Mouse (Mus musculus) lung, embryonic 15.5 days (tissue): ENCODE results near the gene Myo18b. TPM values are rescaled to one million over a fixed set of nuclear protein-coding genes. Genes with fewer than 3 reads are reported as not detected.

ENCODE experiments used
- ATAC-seq: fragments of 200-750 bp; cut with Nextera tagmentation; 2 replicates; pipeline ENCODE4 v1.8.0; 2017; ENCODE audit warnings: moderate number of reproducible peaks, borderline replicate concordance; ENCODE audit not compliant: low FRiP score, low TSS enrichment; ENCODE audit errors: extremely low read depth
- H3K27ac ChIP-seq: fragments of 300-500 bp; sonication (generic); 2 replicates; pipeline ENCODE4 v1.5.1; 2015; ENCODE audit warnings: moderate library complexity, mild to moderate bottlenecking, inconsistent platforms
- H3K27me3 ChIP-seq: fragments of 300-500 bp; sonication (generic); 2 replicates; pipeline ENCODE4 v1.6.1; 2015; ENCODE audit warnings: inconsistent platforms
- H3K36me3 ChIP-seq: fragments of 300-500 bp; sonication (generic); 2 replicates; pipeline ENCODE4 v1.6.1; 2015; ENCODE audit warnings: inconsistent platforms
- H3K4me1 ChIP-seq: fragments of 300-500 bp; sonication (generic); 2 replicates; pipeline ENCODE4 v1.6.1; 2015; ENCODE audit warnings: inconsistent platforms
- H3K4me2 ChIP-seq: fragments of 300-500 bp; sonication (generic); 2 replicates; pipeline ENCODE4 v1.6.1; 2015; ENCODE audit warnings: inconsistent platforms, mild to moderate bottlenecking, moderate library complexity
- H3K4me3 ChIP-seq: fragments of 300-500 bp; sonication (generic); 2 replicates; pipeline ENCODE4 v1.5.1; 2015; ENCODE audit warnings: mild to moderate bottlenecking, inconsistent platforms
- H3K9ac ChIP-seq: fragments of 300-500 bp; sonication (generic); 2 replicates; pipeline ENCODE4 v1.6.1; 2015; ENCODE audit warnings: inconsistent platforms
- H3K9me3 ChIP-seq: fragments of 300-500 bp; sonication (generic); 2 replicates; pipeline ENCODE4 v1.6.1; 2016; ENCODE audit warnings: inconsistent platforms
- WGBS: fragments of 180-500 bp; shearing (Covaris S2); methylation state at CpG from one replicate; pipeline ENCODE4 v1.1.7; 2015; 5-methylcytosine and 5-hydroxymethylcytosine counted together
- polyA plus RNA-seq: library from polyadenylated mRNA; unstranded; fragments of >200 nt; fragmentation: Nextera tagmentation; extraction: Ambion mirVana; gene quantifications from 2 replicates; pipeline ENCODE4 v1.2.1, GENCODE M21; 2015

The Myo18b gene
- polyA plus RNA-seq, 1 experiment from 2014 or later: 1.3 TPM

- Histone ChIP-seq H3K4me3 (no peak overlapping the region), H3K36me3 (no peaks in the 10 kb centered on the region), H3K27me3 (no peaks in the 10 kb centered on the region; the same call in 1 of the 2 replicates), H3K27ac (no peak overlapping the region), H3K4me2 (no peak overlapping the region), H3K9me3 (no peaks in the 10 kb centered on the region), H3K9ac (no peak overlapping the region), H3K4me1 (no peaks in the 10 kb centered on the region; the same call in 1 of the 2 replicates)
- WGBS: 30% methylated on average over 6 of the region's 6 CpGs
- ATAC-seq: no peak
These were observed 52.4 kb downstream of the Myo18b start for GRCm38 (mm10) chr5:112843676-112844257.

- no peak overlapping the region for H3K4me2 ChIP-seq
- H3K9ac ChIP-seq: no peak overlapping the region
- H3K27ac ChIP-seq: no peak overlapping the region
- H3K9me3 ChIP-seq: no peaks in the 10 kb centered on the region
- no peaks in the 10 kb centered on the region for H3K27me3 ChIP-seq
- 78% methylated on average over 5 of the region's 5 CpGs for WGBS
- no peak overlapping the region for H3K4me3 ChIP-seq
- H3K36me3 ChIP-seq: no peaks in the 10 kb centered on the region
- no peak for ATAC-seq
- H3K4me1 ChIP-seq: no peaks in the 10 kb centered on the region
These were observed 53.5 kb downstream of the Myo18b start for GRCm38 (mm10) chr5:112842696-112843095.

GRCm38 (mm10) chr5:112841850-112842249 is 54.3 kb downstream of the Myo18b start:
- H3K36me3 ChIP-seq: no peaks in the 10 kb centered on the region
- 46% methylated on average over 6 of the region's 6 CpGs for WGBS

GRCm38 (mm10) chr5:112834896-112835295 is 61.3 kb downstream of the Myo18b start:
- Histone ChIP-seq H3K27me3 (no peaks in the 10 kb centered on the region), H3K9ac (no peak overlapping the region), H3K9me3 (no peaks in the 10 kb centered on the region), H3K4me1 (no peaks in the 10 kb centered on the region), H3K4me2 (no peak overlapping the region), H3K27ac (no peak overlapping the region), H3K4me3 (no peak overlapping the region), H3K36me3 (no peaks in the 10 kb centered on the region)
- ATAC-seq: no peak

More at GRCm38 (mm10) chr5:112841850-112842249, 54.3 kb downstream of the Myo18b start:
- Histone ChIP-seq H3K4me2 (no peak overlapping the region), H3K4me3 (no peak overlapping the region), H3K4me1 (no peaks in the 10 kb centered on the region), H3K27ac (no peak overlapping the region), H3K9ac (no peak overlapping the region), H3K9me3 (no peaks in the 10 kb centered on the region), H3K27me3 (no peaks in the 10 kb centered on the region)
- no peak for ATAC-seq

GRCm38 (mm10) chr5:112833866-112834265 is 62.3 kb downstream of the Myo18b start:
- Histone ChIP-seq H3K27ac (no peak overlapping the region), H3K9ac (no peak overlapping the region), H3K36me3 (no peaks in the 10 kb centered on the region), H3K4me1 (no peaks in the 10 kb centered on the region), H3K27me3 (no peaks in the 10 kb centered on the region), H3K9me3 (no peaks in the 10 kb centered on the region), H3K4me3 (no peak overlapping the region), H3K4me2 (no peak overlapping the region)
- 72% methylated on average over 11 of the region's 11 CpGs for WGBS
- ATAC-seq: no peak

GRCm38 (mm10) chr5:112825091-112825794 is 70.9 kb downstream of the Myo18b start:
- Histone ChIP-seq H3K27ac (no peak overlapping the region), H3K9ac (no peak overlapping the region), H3K36me3 (no peaks in the 10 kb centered on the region), H3K27me3 (no peaks in the 10 kb centered on the region), H3K4me1 (no peaks in the 10 kb centered on the region), H3K4me2 (no peak overlapping the region), H3K4me3 (no peak overlapping the region), H3K9me3 (no peaks in the 10 kb centered on the region)
- no peak for ATAC-seq
- 68% methylated on average over 12 of the region's 12 CpGs for WGBS

GRCm38 (mm10) chr5:112824376-112824775 is 71.8 kb downstream of the Myo18b start:
- Histone ChIP-seq H3K27ac (no peak overlapping the region), H3K27me3 (no peaks in the 10 kb centered on the region), H3K4me3 (no peak overlapping the region), H3K9ac (no peak overlapping the region), H3K9me3 (no peaks in the 10 kb centered on the region), H3K4me1 (no peaks in the 10 kb centered on the region), H3K4me2 (no peak overlapping the region), H3K36me3 (no peaks in the 10 kb centered on the region)
- WGBS: 30% methylated on average over 13 of the region's 13 CpGs
- ATAC-seq: no peak

GRCm38 (mm10) chr5:112822426-112822825 is 73.7 kb downstream of the Myo18b start:
- no peaks in the 10 kb centered on the region for H3K36me3 ChIP-seq
- WGBS: 59% methylated on average over 3 of the region's 3 CpGs
- no peak overlapping the region for H3K4me3 ChIP-seq
- H3K27ac ChIP-seq: no peak overlapping the region
- no peaks in the 10 kb centered on the region for H3K27me3 ChIP-seq
- H3K9ac ChIP-seq: no peak overlapping the region
- H3K4me1 ChIP-seq: no peaks in the 10 kb centered on the region
- ATAC-seq: no peak
- H3K4me2 ChIP-seq: no peak overlapping the region
- no peaks in the 10 kb centered on the region for H3K9me3 ChIP-seq

- Histone ChIP-seq H3K4me2 (no peak overlapping the region), H3K4me1 (no peaks in the 10 kb centered on the region), H3K27ac (no peak overlapping the region), H3K4me3 (no peak overlapping the region), H3K27me3 (no peaks in the 10 kb centered on the region), H3K36me3 (no peaks in the 10 kb centered on the region), H3K9ac (no peak overlapping the region), H3K9me3 (no peaks in the 10 kb centered on the region)
- no peak for ATAC-seq
- WGBS: 67% methylated on average over 7 of the region's 7 CpGs
These were observed 81.1 kb downstream of the Myo18b start for GRCm38 (mm10) chr5:112815051-112815450.

GRCm38 (mm10) chr5:112807629-112808028 is 88.5 kb downstream of the Myo18b start:
- Histone ChIP-seq H3K9me3 (no peaks in the 10 kb centered on the region), H3K4me3 (no peak overlapping the region), H3K36me3 (no peaks in the 10 kb centered on the region), H3K27me3 (no peaks in the 10 kb centered on the region), H3K9ac (no peak overlapping the region), H3K4me1 (no peaks in the 10 kb centered on the region), H3K27ac (no peak overlapping the region), H3K4me2 (no peak overlapping the region)
- WGBS: 86% methylated on average over 4 of the region's 4 CpGs
- no peak for ATAC-seq

- 64% methylated on average over 7 of the region's 7 CpGs for WGBS
- no peak overlapping the region for H3K27ac ChIP-seq
- H3K4me3 ChIP-seq: no peak overlapping the region
- ATAC-seq: no peak
- H3K4me2 ChIP-seq: no peak overlapping the region
- no peaks in the 10 kb centered on the region for H3K9me3 ChIP-seq
- no peaks in the 10 kb centered on the region for H3K27me3 ChIP-seq
- H3K4me1 ChIP-seq: no peaks in the 10 kb centered on the region
- no peak overlapping the region for H3K9ac ChIP-seq
- no peaks in the 10 kb centered on the region for H3K36me3 ChIP-seq
These were observed 100.1 kb downstream of the Myo18b start for GRCm38 (mm10) chr5:112796086-112796485.

GRCm38 (mm10) chr5:112791792-112792780 is 104.1 kb downstream of the Myo18b start:
- H3K27ac ChIP-seq: no peak overlapping the region
- no peak overlapping the region for H3K4me3 ChIP-seq
- ATAC-seq: no peak
- H3K9ac ChIP-seq: no peak overlapping the region
- WGBS: 67% methylated on average over 15 of the region's 15 CpGs
- H3K9me3 ChIP-seq: no peaks in the 10 kb centered on the region
- H3K36me3 ChIP-seq: no peaks in the 10 kb centered on the region
- no peaks in the 10 kb centered on the region for H3K27me3 ChIP-seq
- H3K4me1 ChIP-seq: no peaks in the 10 kb centered on the region
- H3K4me2 ChIP-seq: no peak overlapping the region
